Mouse (Mus musculus): ENCODE data around the gene Gnmt. TPM values are rescaled to one million over a fixed set of nuclear protein-coding genes. Genes with fewer than 3 reads are reported as not detected.

The Gnmt gene
- total RNA-seq, 2 experiments from 2014 or later: 0.44 to 0.52 TPM

Other genes starting within 250 kb of the Gnmt start
- 1 to 10 TPM in 1 of 2 experiments, under 1 TPM in 1; 0.60 to 1.2 TPM for gene Ttbk1, start 241.5 kb downstream of the Gnmt start, total RNA-seq (2021)
- 1 to 10 TPM; 3.6 to 5.2 TPM for gene Dnph1, start 232.5 kb downstream of the Gnmt start, total RNA-seq (2021)
- 10 to 100 TPM; 13.5 to 15.0 TPM for gene Cul9, start 182.8 kb downstream of the Gnmt start, total RNA-seq (2021)
- gene Srf, start 173.0 kb downstream of the Gnmt start, total RNA-seq (2021): 10 to 100 TPM; 81.5 to 84.4 TPM
- 10 to 100 TPM; 46.2 to 50.0 TPM for gene Ptk7, start 99.7 kb downstream of the Gnmt start, total RNA-seq (2021)
- gene Klc4, start 83.1 kb downstream of the Gnmt start, total RNA-seq (2021): 10 to 100 TPM; 21.6 to 24.1 TPM
- gene Mrpl2, start 82.9 kb downstream of the Gnmt start, total RNA-seq (2021): 100 to 1,000 TPM; 104 to 107 TPM
- gene Cul7, start 78.8 kb downstream of the Gnmt start, total RNA-seq (2021): 100 to 1,000 TPM; 100 to 101 TPM
- 10 to 100 TPM; 17.9 to 21.6 TPM for gene Rrp36, start 54.8 kb downstream of the Gnmt start, total RNA-seq (2021)
- 10 to 100 TPM; 72.3 to 75.8 TPM for gene Mea1, start 50.4 kb downstream of the Gnmt start, total RNA-seq (2021)
- 100 to 1,000 TPM; 191 to 192 TPM for gene Klhdc3, start 48.3 kb downstream of the Gnmt start, total RNA-seq (2021)
- 10 to 100 TPM; 55.4 to 58.1 TPM for gene Ppp2r5d, start 24.1 kb downstream of the Gnmt start, total RNA-seq (2021)
- 10 to 100 TPM; 17.6 to 19.6 TPM for gene Pex6, start 17.7 kb downstream of the Gnmt start, total RNA-seq (2021)
- 10 to 100 TPM; 26.4 to 27.8 TPM for gene Cnpy3, start 23.0 kb upstream of the Gnmt start, total RNA-seq (2021)
- not detected for gene Ptcra, start 34.5 kb upstream of the Gnmt start, total RNA-seq (2021)
- gene 2310039H08Rik, start 43.5 kb upstream of the Gnmt start, total RNA-seq (2021): 10 to 100 TPM; 34.7 to 43.2 TPM
- gene Rpl7l1, start 53.5 kb upstream of the Gnmt start, total RNA-seq (2021): 10 to 100 TPM; 71.1 to 76.2 TPM
- gene Bicral, start 129.3 kb upstream of the Gnmt start, total RNA-seq (2021): 10 to 100 TPM; 17.0 to 17.6 TPM
- 10 to 100 TPM; 24.7 to 27.0 TPM for gene Tbcc, start 161.5 kb upstream of the Gnmt start, total RNA-seq (2021)
- gene Prph2, start 181.3 kb upstream of the Gnmt start, total RNA-seq (2021): not detected